Mouse (Mus musculus): Measurements from ENCODE around the gene Tmem230. TPM values are rescaled to one million over a fixed set of nuclear protein-coding genes. Genes with fewer than 3 reads are reported as not detected.
"Not testable (repeated sequence)": the region's sequence is repeated elsewhere in the genome, so short reads cannot be mapped to it uniquely, and the experiment has no call there.

Tmem230 gene
- 42.7 and 57.5 TPM in 2 replicates for polyA plus RNA-seq (2012; rRNA removed)

- H3K27ac ChIP-seq (ENCODE audit: insufficient read depth, low read depth, low read length): peak within 1 kb of the TSS; percentile 13; the same call in 1 of the 2 replicates
- H3K36me3 ChIP-seq (ENCODE audit: control insufficient read depth, insufficient read depth, low read length): no peaks in the 10 kb centered on the region; the same call in 1 of the 2 replicates
- H3K27me3 ChIP-seq (replicated peaks; ENCODE audit: control insufficient read depth, insufficient read depth, low read length): no peaks in the 10 kb centered on the region
- peak within 1 kb of the TSS; percentile 74 for H3K4me3 ChIP-seq (ENCODE audit: insufficient read depth, low read depth, low read length)
- DNase-seq: peak; percentile 97
- TF ChIP-seq CTCF (conservative IDR thresholded peaks at IDR 0.05; ENCODE audit: insufficient read depth, insufficient read length, low read depth, low read length): no peak
- peak; percentile 39 for TF ChIP-seq POLR2A (IDR thresholded peaks at IDR 0.05; ENCODE audit: low read depth, low read length)
- peaks cover 4% of the 10 kb centered on the region; the same call in 1 of the 2 replicates for H3K4me1 ChIP-seq (ENCODE audit: control insufficient read depth, insufficient read depth, low read length)
- 8% methylated on average over 50 of the region's 50 CpGs for WGBS
These were observed at the start of gene Tmem230 for GRCm38 (mm10) chr2:132247539-132248313. Gene Tmem230, minus strand, starts transcription at chr2:132247807.

DNA sequence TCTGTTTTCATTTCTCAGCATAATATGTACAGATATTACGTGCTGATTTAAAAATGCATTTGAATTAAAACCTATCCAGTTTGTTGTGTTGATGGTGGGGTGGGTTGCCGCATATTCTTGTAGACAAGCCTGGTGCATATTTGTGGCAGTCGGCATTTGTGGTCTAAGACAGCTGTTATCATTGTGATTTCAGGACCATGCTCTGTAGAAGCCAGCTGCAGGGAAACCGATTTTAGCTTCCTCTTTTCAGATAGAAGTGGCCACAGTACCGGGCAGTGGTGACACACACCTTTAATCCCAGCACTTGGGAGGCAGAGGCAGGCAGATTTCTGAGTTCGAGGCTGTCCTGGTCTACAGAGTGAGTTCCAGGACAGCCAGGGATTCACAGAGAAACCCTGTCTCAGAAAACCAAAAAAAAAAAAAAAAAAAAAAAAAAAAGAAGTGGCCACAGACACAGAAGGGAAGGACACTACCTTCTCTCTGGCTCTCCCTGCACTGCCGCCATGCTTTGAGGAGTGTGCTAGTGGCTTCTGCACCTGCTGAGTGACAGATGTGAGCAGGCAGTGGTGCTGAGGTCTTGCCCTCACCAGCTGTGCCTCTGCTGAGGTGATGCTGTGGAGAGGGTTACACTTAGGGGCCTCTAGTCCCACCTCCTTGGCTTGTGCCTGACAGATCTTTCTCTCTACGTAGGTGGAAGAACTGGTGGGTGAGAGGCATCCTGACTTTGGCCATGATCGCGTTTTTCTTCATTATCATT is 46.3 kb upstream of the Tmem230 start:
- TF ChIP-seq POLR2A (IDR thresholded peaks at IDR 0.05; ENCODE audit: low read depth, low read length) (no peak), CTCF (conservative IDR thresholded peaks at IDR 0.05; ENCODE audit: insufficient read depth, insufficient read length, low read depth, low read length) (no peak)
- Histone ChIP-seq H3K27me3 (replicated peaks; ENCODE audit: control insufficient read depth, insufficient read depth, low read length) (no peaks in the 10 kb centered on the region), H3K4me1 (ENCODE audit: control insufficient read depth, insufficient read depth, low read length) (peaks cover 9% of the 10 kb centered on the region), H3K27ac (ENCODE audit: insufficient read depth, low read depth, low read length) (no peak overlapping the region), H3K36me3 (ENCODE audit: control insufficient read depth, insufficient read depth, low read length) (peaks cover 1% of the 10 kb centered on the region; the same call in 1 of the 2 replicates), H3K4me3 (ENCODE audit: insufficient read depth, low read depth, low read length) (no peak overlapping the region)
- 92% methylated on average over 10 of the region's 10 CpGs for WGBS
- DNase-seq: no peak

DNA sequence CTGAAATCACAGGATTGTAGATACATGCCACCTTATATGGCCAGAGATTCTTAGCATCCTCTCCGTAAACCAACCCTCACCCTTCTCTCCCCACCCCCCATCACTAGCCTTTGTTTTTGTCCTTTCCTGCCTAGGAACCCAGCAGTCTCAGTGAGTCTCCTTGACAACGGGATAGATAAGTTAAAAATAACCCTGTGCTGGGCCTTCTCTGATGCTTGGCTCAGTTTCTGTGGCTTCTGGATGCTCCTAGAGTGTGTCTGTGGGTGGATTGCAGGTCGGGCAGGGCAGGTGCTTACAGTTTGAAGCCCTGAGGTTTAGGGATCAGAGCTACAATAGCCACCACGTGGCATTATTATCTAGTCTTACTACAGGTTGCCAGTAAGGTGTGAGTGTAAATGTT is 44.5 kb upstream of the Tmem230 start:
- TF ChIP-seq POLR2A (IDR thresholded peaks at IDR 0.05; ENCODE audit: low read depth, low read length): no peak
- no peak for TF ChIP-seq CTCF (conservative IDR thresholded peaks at IDR 0.05; ENCODE audit: insufficient read depth, insufficient read length, low read depth, low read length)
- Histone ChIP-seq H3K4me3 (ENCODE audit: insufficient read depth, low read depth, low read length) (no peak overlapping the region), H3K27ac (ENCODE audit: insufficient read depth, low read depth, low read length) (no peak overlapping the region), H3K36me3 (ENCODE audit: control insufficient read depth, insufficient read depth, low read length) (peaks cover 1% of the 10 kb centered on the region; the same call in 1 of the 2 replicates), H3K4me1 (ENCODE audit: control insufficient read depth, insufficient read depth, low read length) (peaks cover 9% of the 10 kb centered on the region), H3K27me3 (replicated peaks; ENCODE audit: control insufficient read depth, insufficient read depth, low read length) (no peaks in the 10 kb centered on the region)
- DNase-seq: peak; percentile 45
- 63% methylated on average over 4 of the region's 4 CpGs for WGBS

GRCm38 (mm10) chr2:132291265-132291664 is 43.7 kb upstream of the Tmem230 start:
- peaks cover 9% of the 10 kb centered on the region for H3K4me1 ChIP-seq (ENCODE audit: control insufficient read depth, insufficient read depth, low read length)
- H3K4me3 ChIP-seq (ENCODE audit: insufficient read depth, low read depth, low read length): no peak overlapping the region
- peaks cover 1% of the 10 kb centered on the region; the same call in 1 of the 2 replicates for H3K36me3 ChIP-seq (ENCODE audit: control insufficient read depth, insufficient read depth, low read length)
- TF ChIP-seq CTCF (conservative IDR thresholded peaks at IDR 0.05; ENCODE audit: insufficient read depth, insufficient read length, low read depth, low read length) (no peak), POLR2A (IDR thresholded peaks at IDR 0.05; ENCODE audit: low read depth, low read length) (no peak)
- peak overlapping the region; percentile 9; the same call in 1 of the 2 replicates for H3K27ac ChIP-seq (ENCODE audit: insufficient read depth, low read depth, low read length)
- WGBS: 60% methylated on average over 3 of the region's 3 CpGs
- no peak for DNase-seq
- H3K27me3 ChIP-seq (replicated peaks; ENCODE audit: control insufficient read depth, insufficient read depth, low read length): no peaks in the 10 kb centered on the region

- H3K4me3 ChIP-seq (ENCODE audit: insufficient read depth, low read depth, low read length): no peak overlapping the region
- TF ChIP-seq POLR2A (IDR thresholded peaks at IDR 0.05; ENCODE audit: low read depth, low read length) (no peak), CTCF (conservative IDR thresholded peaks at IDR 0.05; ENCODE audit: insufficient read depth, insufficient read length, low read depth, low read length) (no peak)
- peaks cover 9% of the 10 kb centered on the region for H3K4me1 ChIP-seq (ENCODE audit: control insufficient read depth, insufficient read depth, low read length)
- H3K27ac ChIP-seq (ENCODE audit: insufficient read depth, low read depth, low read length): no peak overlapping the region
- WGBS: 65% methylated on average over 6 of the region's 6 CpGs
- peaks cover 1% of the 10 kb centered on the region; the same call in 1 of the 2 replicates for H3K36me3 ChIP-seq (ENCODE audit: control insufficient read depth, insufficient read depth, low read length)
- no peaks in the 10 kb centered on the region for H3K27me3 ChIP-seq (replicated peaks; ENCODE audit: control insufficient read depth, insufficient read depth, low read length)
- no peak for DNase-seq
These were observed 43.2 kb upstream of the Tmem230 start for GRCm38 (mm10) chr2:132290808-132291207.

DNA sequence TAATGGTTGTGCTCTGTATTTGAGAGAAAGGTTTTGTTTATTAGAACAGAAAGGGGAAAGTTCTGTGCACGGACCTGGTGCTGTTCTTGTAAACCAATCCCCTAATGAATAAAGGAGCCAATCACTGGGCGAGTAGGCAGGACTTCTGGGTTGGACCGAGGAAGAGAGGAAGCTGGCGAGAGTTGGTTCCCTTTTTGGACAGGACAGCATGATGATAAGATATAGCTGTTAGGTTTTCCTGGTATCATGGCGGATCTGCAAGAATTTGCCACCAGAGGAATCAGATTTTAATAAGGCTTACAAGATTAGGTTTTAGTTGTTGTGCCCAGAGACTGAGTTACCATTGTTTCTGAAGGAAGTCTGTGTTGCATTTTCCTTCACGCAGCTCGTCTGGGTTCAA is 41.6 kb upstream of the Tmem230 start:
- H3K27ac ChIP-seq (ENCODE audit: insufficient read depth, low read depth, low read length); H3K4me1 ChIP-seq (ENCODE audit: control insufficient read depth, insufficient read depth, low read length); DNase-seq; H3K36me3 ChIP-seq (ENCODE audit: control insufficient read depth, insufficient read depth, low read length); H3K27me3 ChIP-seq (replicated peaks; ENCODE audit: control insufficient read depth, insufficient read depth, low read length); H3K4me3 ChIP-seq (ENCODE audit: insufficient read depth, low read depth, low read length): not testable (repeated sequence)
- 72% methylated on average over 5 of the region's 7 CpGs for WGBS

Measured in kidney, adult 2 months (tissue).